ENCODE assay signal across 9 mouse cellular contexts in genomic region chr16:17647156-17647555, GRCm38 (mm10). TPM values are rescaled to one million over a fixed set of nuclear protein-coding genes. Genes with fewer than 3 reads are reported as not detected.
DNase-seq lines count a peak whose midpoint lies in the region; ATAC-seq and TF ChIP-seq lines count a peak whose summit lies in the region.
"Had no signal": no experiment of that assay in that cellular context is flagged by ENCODE, and none has a peak within 500 bp of the region (broad histone marks: within the 10 kb centered on the region; RNA-seq: fewer than 3 reads in every experiment).

No protein-coding gene starts in this region.

- no peak for TF ChIP-seq POLR2A in cerebellum, adult 2 months (IDR thresholded peaks at IDR 0.05; ENCODE audit: borderline replicate concordance, insufficient read depth, low read length)

- H3K4me2 ChIP-seq in heart, embryonic 13.5 days: peak overlapping the region; percentile 92
- H3K4me2 ChIP-seq in forebrain, postnatal 0 days (ENCODE audit: low read depth): peak overlapping the region; percentile 77
- peak overlapping the region; percentile 97 for H3K4me2 ChIP-seq in liver, embryonic 16.5 days (ENCODE audit: low read depth, low read length)

- H3K4me1 ChIP-seq in heart, embryonic 13.5 days: peaks cover 13% of the 10 kb centered on the region
- peaks cover 54% of the 10 kb centered on the region for H3K4me1 ChIP-seq in cerebellum, adult 2 months (ENCODE audit: control insufficient read depth, insufficient read depth, low read length)
- H3K4me1 ChIP-seq in forebrain, postnatal 0 days (ENCODE audit: insufficient read depth): no peaks in the 10 kb centered on the region
- H3K4me1 ChIP-seq in liver, embryonic 16.5 days (ENCODE audit: control insufficient read depth, low read depth, low read length): peaks cover 18% of the 10 kb centered on the region

- H3K27me3 ChIP-seq in heart, embryonic 13.5 days (replicated peaks): no peaks in the 10 kb centered on the region
- H3K27me3 ChIP-seq in cerebellum, adult 2 months (ENCODE audit: control insufficient read depth, insufficient read depth, low read length): no peaks in the 10 kb centered on the region
- no peaks in the 10 kb centered on the region for H3K27me3 ChIP-seq in forebrain, postnatal 0 days (ENCODE audit: insufficient read depth, low read length)
- H3K27me3 ChIP-seq in liver, embryonic 16.5 days (ENCODE audit: control insufficient read depth, insufficient read depth, low read depth, low read length): no peaks in the 10 kb centered on the region

- H3K9ac ChIP-seq in heart, embryonic 13.5 days: peak overlapping the region; percentile 81
- H3K9ac ChIP-seq in forebrain, postnatal 0 days: no peak overlapping the region; the same call in 1 of the 2 replicates
- no peak overlapping the region; the same call in none of the 2 replicates for H3K9ac ChIP-seq in liver, embryonic 16.5 days (ENCODE audit: low read depth, low read length)

- intact Hi-C loops in heart, postnatal 36 days (cut with DNase I): loop anchor here (5.0 kb wide), 2 partner anchors 80 to 160 kb away; no protein-coding TSS in a partner anchor

- H3K4me3 ChIP-seq in heart, embryonic 13.5 days: peak overlapping the region; percentile 63
- H3K4me3 ChIP-seq in cerebellum, adult 2 months (replicated peaks; ENCODE audit: insufficient read depth, low read depth, low read length): peak overlapping the region; percentile 65
- H3K4me3 ChIP-seq in forebrain, postnatal 0 days (ENCODE audit: low read depth, low read length): peak overlapping the region; percentile 75
- peak overlapping the region; percentile 61; the same call in 1 of the 2 replicates for H3K4me3 ChIP-seq in liver, embryonic 16.5 days (ENCODE audit: low read depth, low read length)

- H3K36me3 ChIP-seq in heart, embryonic 13.5 days: peaks cover 49% of the 10 kb centered on the region
- H3K36me3 ChIP-seq in forebrain, postnatal 0 days (ENCODE audit: insufficient read depth): peaks cover 33% of the 10 kb centered on the region
- peaks cover 17% of the 10 kb centered on the region for H3K36me3 ChIP-seq in liver, embryonic 16.5 days (ENCODE audit: control insufficient read depth, insufficient read depth)

- no peak for ATAC-seq in heart, embryonic 13.5 days (ENCODE audit: extremely low read depth, insufficient number of reproducible peaks, low FRiP score, low TSS enrichment)
- ATAC-seq in forebrain, postnatal 0 days: no peak
- no peak for ATAC-seq in liver, embryonic 16.5 days (ENCODE audit: low read depth)
- ATAC-seq in inflammation-experienced regulatory T-cells, adult 6 months: no peak

- H3K27ac ChIP-seq in heart, embryonic 13.5 days (replicated peaks): no peak overlapping the region
- peak overlapping the region; percentile 83 for H3K27ac ChIP-seq in cerebellum, adult 2 months (ENCODE audit: insufficient read depth, low read length)
- H3K27ac ChIP-seq in forebrain, postnatal 0 days (ENCODE audit: low read depth, low read length): no peak overlapping the region
- no peak overlapping the region for H3K27ac ChIP-seq in liver, embryonic 16.5 days (ENCODE audit: low read length)

- TF ChIP-seq CTCF in cerebellum, adult 2 months (IDR thresholded peaks at IDR 0.05; ENCODE audit: borderline replicate concordance, insufficient read depth, low read depth, low read length): no peak
- TF ChIP-seq CTCF in forebrain, postnatal 0 days (IDR thresholded peaks at IDR 0.05; ENCODE audit: low read depth): no peak

- WGBS in heart, embryonic 13.5 days: 33% methylated on average over 1 of the region's 1 CpGs
- 7% methylated on average over 1 of the region's 1 CpGs for WGBS in cerebellum, adult 2 months
- WGBS in forebrain, postnatal 0 days: 29% methylated on average over 1 of the region's 1 CpGs
- WGBS in liver, embryonic 16.5 days (ENCODE audit: insufficient replicate concordance): 12% methylated on average over 1 of the region's 1 CpGs

- no peak for DNase-seq in heart, postnatal 36 days
- DNase-seq in cerebellum, adult 2 months: peak in 1 of 2 experiments; percentile 51
- DNase-seq in forebrain, postnatal 0 days: no peak
- DNase-seq in adrenal gland, adult 8-10 months: no peak
- no peak for DNase-seq in embryo, embryonic 11 days

- H3K9me3 ChIP-seq in heart, embryonic 13.5 days: no peaks in the 10 kb centered on the region
- H3K9me3 ChIP-seq in forebrain, postnatal 0 days (ENCODE audit: low read length): no peaks in the 10 kb centered on the region
- no peaks in the 10 kb centered on the region for H3K9me3 ChIP-seq in liver, embryonic 16.5 days (replicated peaks; ENCODE audit: control insufficient read depth, low read length)

RNA-seq across cellular contexts. Expression of gene Ccdc74a, which starts 0.9 kb away (rescaled TPM):
- 3.5 and 4.1 TPM in 2 replicates for polyA plus RNA-seq in heart, embryonic 13.5 days (2015; fragmentation: Nextera tagmentation; extraction: Ambion mirVana)
- under 1 TPM in 1 of 2 experiments, not detected in 1; 0.60 TPM for total RNA-seq in heart, postnatal 36 days (2021)
- 112 and 123 TPM in 2 replicates for polyA plus RNA-seq in cerebellum, adult 2 months (2012; rRNA removed)
- 19.6 and 22.6 TPM in 2 replicates for total RNA-seq in forebrain, postnatal 0 days (2014; rRNA removed)
- 25.2 and 33.9 TPM in 2 replicates for polyA plus RNA-seq in forebrain, postnatal 0 days (2015; fragmentation: Nextera tagmentation; extraction: Ambion mirVana)
- 2.2 and 2.5 TPM in 2 replicates for polyA plus RNA-seq in liver, embryonic 16.5 days (2015; fragmentation: Nextera tagmentation; extraction: Ambion mirVana)
- total RNA-seq in adrenal gland, adult 8-10 months (2022): 1 to 10 TPM in 3 of 4 experiments, under 1 TPM in 1; 0.81 to 3.8 (median 2.1) TPM
- polyA plus RNA-seq in inflammation-experienced regulatory T-cells, adult 6 months (2017; shearing (Covaris generic)): 1 to 10 TPM in 1 of 3 experiments, under 1 TPM in 1, not detected in 1; 0.74 to 1.1 TPM
- total RNA-seq: hematopoietic stem cell, adult 5-6 weeks had no signal

RNA-seq across cellular contexts. Expression of gene Smpd4, which starts 28.0 kb away (rescaled TPM):
- polyA plus RNA-seq in heart, embryonic 13.5 days (2015; fragmentation: Nextera tagmentation; extraction: Ambion mirVana): 23.8 and 24.7 TPM in 2 replicates
- total RNA-seq in heart, postnatal 36 days (2021): 10 to 100 TPM; 19.4 to 23.2 TPM
- 113 and 125 TPM in 2 replicates for polyA plus RNA-seq in cerebellum, adult 2 months (2012; rRNA removed)
- 41.4 and 48.3 TPM in 2 replicates for total RNA-seq in forebrain, postnatal 0 days (2014; rRNA removed)
- polyA plus RNA-seq in forebrain, postnatal 0 days (2015; fragmentation: Nextera tagmentation; extraction: Ambion mirVana): 25.3 and 26.2 TPM in 2 replicates
- polyA plus RNA-seq in liver, embryonic 16.5 days (2015; fragmentation: Nextera tagmentation; extraction: Ambion mirVana): 13.6 and 15.1 TPM in 2 replicates
- 10 to 100 TPM; 33.4 to 48.2 (median 40.4) TPM for total RNA-seq in adrenal gland, adult 8-10 months (2022)
- polyA plus RNA-seq in inflammation-experienced regulatory T-cells, adult 6 months (2017; shearing (Covaris generic)): 10 to 100 TPM; 14.0 to 26.8 (median 17.8) TPM
